Mouse (Mus musculus) ovary, adult 2 months (tissue): ENCODE results near the gene Gsx1. TPM values are rescaled to one million over a fixed set of nuclear protein-coding genes. Genes with fewer than 3 reads are reported as not detected.

Source experiments
- polyA plus RNA-seq: library from polyadenylated mRNA; depleted of rRNA; stranded (reverse); fragments of >200 nt; gene quantifications from 2 replicates; pipeline ENCODE4 v1.2.3, GENCODE M21; 2012; rRNA removed

Gene Gsx1
- polyA plus RNA-seq, result 0.08 TPM in 1 of 2 replicates, not detected in the other

DNA sequence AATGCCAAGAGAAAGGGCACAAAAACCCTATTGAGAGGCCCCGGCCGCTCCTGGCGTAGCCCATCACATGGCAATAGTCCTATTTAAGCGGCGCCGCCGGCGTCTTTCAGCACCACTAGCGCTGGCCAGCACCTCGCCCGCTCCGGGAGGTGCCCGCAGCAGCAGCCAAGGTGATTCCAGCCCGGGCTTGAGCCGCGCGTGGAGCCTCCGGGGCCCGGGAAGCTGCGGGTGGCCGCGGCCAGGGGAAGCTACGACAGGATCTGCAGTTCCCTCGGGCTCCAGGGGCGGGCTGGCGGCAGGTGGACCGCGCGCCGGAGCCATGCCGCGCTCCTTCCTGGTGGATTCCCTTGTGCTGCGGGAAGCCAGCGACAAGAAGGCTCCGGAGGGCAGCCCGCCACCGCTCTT is at the start of gene Gsx1:
TSS of gene Gsx1 (plus strand) at position 126 of the 405 bp plus-strand sequence.

Other genes starting within 250 kb of the Gsx1 start
- 123 and 144 TPM in 2 replicates for gene Gtf3a, start 240.0 kb upstream of the Gsx1 start, polyA plus RNA-seq
- gene Mtif3, start 224.9 kb upstream of the Gsx1 start, polyA plus RNA-seq, result 10.7 and 12.8 TPM in 2 replicates
- 61.6 and 71.3 TPM in 2 replicates for gene Lnx2, start 112.1 kb upstream of the Gsx1 start, polyA plus RNA-seq
- gene Polr1d, start 111.6 kb upstream of the Gsx1 start, polyA plus RNA-seq, result 51.1 and 53.7 TPM in 2 replicates
- gene Pdx1, start 81.3 kb downstream of the Gsx1 start, polyA plus RNA-seq, result 0.14 and 0.26 TPM in 2 replicates
- 0.12 TPM in 1 of 2 replicates, not detected in the other for gene Cdx2, start 118.6 kb downstream of the Gsx1 start, polyA plus RNA-seq
- gene Urad, start 133.7 kb downstream of the Gsx1 start, polyA plus RNA-seq, result 0.47 TPM in 1 of 2 replicates, not detected in the other
- 0.50 TPM in 2 replicates for gene Flt3, start 211.8 kb downstream of the Gsx1 start, polyA plus RNA-seq
- 23.7 and 28.5 TPM in 2 replicates for gene Pan3, start 241.5 kb downstream of the Gsx1 start, polyA plus RNA-seq